7 mouse cellular contexts compared by ENCODE assay signal in the genomic region with DNA sequence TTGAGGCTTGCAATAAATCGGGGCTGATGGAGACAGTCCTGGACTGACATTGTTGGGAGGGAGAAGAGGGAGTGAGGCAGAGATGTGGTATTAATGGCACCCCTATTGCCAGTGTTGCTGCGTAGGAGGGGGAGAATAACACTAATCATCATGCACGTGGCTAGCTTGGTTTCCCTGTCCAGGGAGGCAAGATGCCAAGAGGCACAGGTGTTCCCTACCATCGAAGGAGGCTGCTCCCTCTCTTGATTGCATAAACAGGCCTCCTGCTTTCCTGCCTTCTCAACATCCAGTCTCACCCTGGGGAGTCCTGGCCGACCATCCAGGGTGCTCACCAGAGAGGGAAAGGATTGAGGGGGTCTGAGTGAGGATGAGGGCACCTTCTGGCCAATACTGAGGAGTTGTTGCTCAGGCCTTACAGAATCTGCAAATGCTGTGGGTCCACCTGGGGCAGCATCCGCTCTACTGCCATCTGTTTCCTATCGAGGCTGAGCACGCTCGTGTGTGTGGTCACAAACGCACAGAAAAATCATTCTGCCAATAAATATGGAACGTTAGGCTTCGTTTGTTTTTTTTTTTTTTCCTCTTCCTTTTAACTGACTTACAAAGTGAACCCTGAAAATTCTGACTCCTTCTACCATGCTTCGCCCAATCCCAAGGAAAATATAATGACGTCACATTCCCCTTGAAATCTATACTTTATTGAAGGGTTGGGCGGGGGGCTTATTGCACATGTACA.
DNase-seq lines count a peak whose midpoint lies in the region; ATAC-seq and TF ChIP-seq lines count a peak whose summit lies in the region.

No protein-coding gene starts in this region.

- no peaks in the 10 kb centered on the region for H3K9me3 ChIP-seq in forebrain, embryonic 11.5 days (ENCODE audit: control insufficient read depth, low read length)
- no peaks in the 10 kb centered on the region for H3K9me3 ChIP-seq in neural tube, embryonic 13.5 days

- H3K4me3 ChIP-seq in forebrain, embryonic 11.5 days (ENCODE audit: low read depth, low read length), result no peak overlapping the region
- H3K4me3 ChIP-seq in layer of hippocampus, adult 2 months, result no peak overlapping the region
- H3K4me3 ChIP-seq in neural tube, embryonic 13.5 days, result no peak overlapping the region
- no peak overlapping the region for H3K4me3 ChIP-seq in lung, adult 2 months (replicated peaks; ENCODE audit: extremely low read depth, low read depth, low read length)

- TF ChIP-seq CTCF in layer of hippocampus, adult 2 months (conservative IDR thresholded peaks at IDR 0.05), result no peak
- TF ChIP-seq CTCF in lung, adult 2 months (IDR thresholded peaks at IDR 0.05; ENCODE audit: insufficient read depth, low read length), result no peak

- peak; percentile 38 to 45 for DNase-seq in right cerebral cortex, adult 2 months (ENCODE audit: low spot score in 2 of 2)
- no peak for DNase-seq in right cerebral cortex, adult 18-20 months
- DNase-seq in forebrain, embryonic 11.5 days (ENCODE audit: low spot score), result no peak
- peak; percentile 29 to 45 for DNase-seq in layer of hippocampus, adult 2 months (ENCODE audit: low spot score in 2 of 2)
- no peak for DNase-seq in spleen, postnatal 10 days (ENCODE audit: low spot score in 2 of 2)
- no peak for DNase-seq in lung, adult 2 months

- H3K36me3 ChIP-seq in forebrain, embryonic 11.5 days (ENCODE audit: control insufficient read depth, insufficient read depth, low read length), result no peaks in the 10 kb centered on the region
- no peaks in the 10 kb centered on the region for H3K36me3 ChIP-seq in neural tube, embryonic 13.5 days

- WGBS in forebrain, embryonic 11.5 days, result 79% methylated on average over 15 of the region's 15 CpGs
- 39% methylated on average over 15 of the region's 15 CpGs for WGBS in neural tube, embryonic 13.5 days
- 60% methylated on average over 15 of the region's 15 CpGs for WGBS in lung, adult 2 months

- H3K9ac ChIP-seq in forebrain, embryonic 11.5 days (ENCODE audit: low read length), result no peak overlapping the region
- H3K9ac ChIP-seq in neural tube, embryonic 13.5 days, result no peak overlapping the region

- no peak overlapping the region for H3K4me2 ChIP-seq in forebrain, embryonic 11.5 days (ENCODE audit: low read depth, low read length, severe bottlenecking)
- H3K4me2 ChIP-seq in neural tube, embryonic 13.5 days, result no peak overlapping the region

- H3K27me3 ChIP-seq in forebrain, embryonic 11.5 days (ENCODE audit: control insufficient read depth, insufficient read depth, low read length), result no peaks in the 10 kb centered on the region
- no peaks in the 10 kb centered on the region for H3K27me3 ChIP-seq in neural tube, embryonic 13.5 days

- ATAC-seq in forebrain, embryonic 11.5 days (replicated peaks; ENCODE audit: low FRiP score), result no peak
- ATAC-seq in neural tube, embryonic 13.5 days (ENCODE audit: low read depth), result peak; percentile 71

- H3K4me1 ChIP-seq in forebrain, embryonic 11.5 days (replicated peaks; ENCODE audit: control insufficient read depth, insufficient read depth, low read length), result peaks cover 9% of the 10 kb centered on the region
- H3K4me1 ChIP-seq in neural tube, embryonic 13.5 days (replicated peaks), result peaks cover 39% of the 10 kb centered on the region
- H3K4me1 ChIP-seq in lung, adult 2 months (ENCODE audit: control insufficient read depth, insufficient read depth, low read length), result no peaks in the 10 kb centered on the region

- no peak for TF ChIP-seq POLR2A in lung, adult 2 months (IDR thresholded peaks at IDR 0.05; ENCODE audit: borderline replicate concordance, extremely low read depth, low read depth, low read length)

- peak overlapping the region; percentile 84 for H3K27ac ChIP-seq in forebrain, embryonic 11.5 days (ENCODE audit: low read depth, low read length)
- peak overlapping the region; percentile 77; the same call in 1 of the 2 replicates for H3K27ac ChIP-seq in layer of hippocampus, adult 2 months
- peak overlapping the region; percentile 84 for H3K27ac ChIP-seq in neural tube, embryonic 13.5 days (replicated peaks)

Comparison
In these comparisons a context has a peak if more than half of its experiments do, and no peak if none do; other contexts are left out.
1. DNase-seq: peak in right cerebral cortex, adult 2 months (2 of 2) and layer of hippocampus, adult 2 months (2 of 2); none in right cerebral cortex, adult 18-20 months (single experiment), forebrain, embryonic 11.5 days (single experiment), spleen, postnatal 10 days (0 of 2) and lung, adult 2 months (single experiment).
2. Peak in every context shown above with its lines, with median percentiles within 50 percentile points of each other: H3K27ac ChIP-seq.